Mouse (Mus musculus) kidney, adult 2 months (tissue): Measurements from ENCODE around the gene Cnpy3. TPM values are rescaled to one million over a fixed set of nuclear protein-coding genes. Genes with fewer than 3 reads are reported as not detected.

Source experiments
- DNase-seq: peaks from one replicate; pipeline ENCODE4 v3.0.0; 2021
- H3K27ac ChIP-seq: fragments of 200-500 bp; 2 replicates; pipeline ENCODE4 v1.5.1; 2012; ENCODE audit warnings: low read depth, low read length, control low read depth, inconsistent platforms; ENCODE audit not compliant: insufficient read depth
- H3K27me3 ChIP-seq: fragments of 200-500 bp; replicated peaks from 2 replicates; pipeline ENCODE4 v1.6.1; 2012; ENCODE audit warnings: mild to moderate bottlenecking, moderate library complexity, low read length, inconsistent platforms; ENCODE audit not compliant: control insufficient read depth, insufficient read depth
- H3K36me3 ChIP-seq: fragments of 200-500 bp; 2 replicates; pipeline ENCODE4 v1.6.1; 2012; ENCODE audit warnings: mild to moderate bottlenecking, moderate library complexity, low read length, inconsistent platforms; ENCODE audit not compliant: control insufficient read depth, insufficient read depth
- H3K4me1 ChIP-seq: fragments of 200-500 bp; 2 replicates; pipeline ENCODE4 v1.6.1; 2011; ENCODE audit warnings: low read length; ENCODE audit not compliant: control insufficient read depth, insufficient read depth
- H3K4me3 ChIP-seq: fragments of 200-500 bp; 2 replicates; pipeline ENCODE4 v1.5.1; 2011; ENCODE audit warnings: mild to moderate bottlenecking, low read depth, low read length, control low read depth; ENCODE audit not compliant: insufficient read depth
- CTCF ChIP-seq: fragments of 200-500 bp; conservative IDR thresholded peaks from 2 replicates; pipeline ENCODE4 v1.5.1; 2011; ENCODE audit warnings: low read depth, mild to moderate bottlenecking, control low read depth, low read length, moderate library complexity, mixed read lengths; ENCODE audit not compliant: insufficient read depth, insufficient read length
- POLR2A ChIP-seq: fragments of 200-500 bp; IDR thresholded peaks from one replicate; pipeline ENCODE4 v1.6.1; 2011; ENCODE audit warnings: low read depth, low read length, control low read depth
- WGBS: fragments of 180-500 bp; shearing (Covaris S2); methylation state at CpG from one replicate; pipeline ENCODE4 v1.1.7; 2018; 5-methylcytosine and 5-hydroxymethylcytosine counted together
- polyA plus RNA-seq: library from polyadenylated mRNA; depleted of rRNA; stranded (reverse); fragments of >200 nt; gene quantifications from 2 replicates; pipeline ENCODE4 v1.2.3, GENCODE M21; 2012

The Cnpy3 gene
- polyA plus RNA-seq, 1 experiment, result 48.3 TPM

DNA sequence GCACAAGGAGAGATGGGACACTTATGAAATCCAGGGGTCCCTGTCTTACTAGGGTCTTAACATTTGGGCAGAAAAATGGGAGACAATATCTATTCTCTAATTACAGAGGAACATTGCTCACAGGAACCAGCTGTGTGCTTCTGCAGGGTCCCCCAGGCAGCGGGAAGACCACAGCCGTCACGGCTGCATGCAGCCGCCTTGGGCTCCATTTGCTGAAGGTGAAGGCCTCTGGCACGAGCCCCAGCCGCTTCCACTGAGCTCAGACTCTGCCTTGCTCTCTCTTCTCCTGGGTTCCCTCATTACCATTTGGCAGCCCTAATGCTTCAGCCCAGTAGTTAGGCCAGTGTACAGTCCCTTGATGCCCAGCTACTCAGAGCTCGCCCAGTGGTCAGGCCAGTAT is 30.9 kb downstream of the Cnpy3 start:
- Histone ChIP-seq H3K36me3 (peaks cover 2% of the 10 kb centered on the region; the same call in 1 of the 2 replicates), H3K4me1 (no peaks in the 10 kb centered on the region), H3K4me3 (no peak overlapping the region), H3K27ac (no peak overlapping the region), H3K27me3 (no peaks in the 10 kb centered on the region)
- 90% methylated on average over 7 of the region's 7 CpGs for WGBS
- TF ChIP-seq CTCF (no peak), POLR2A (no peak)
- no peak for DNase-seq

DNA sequence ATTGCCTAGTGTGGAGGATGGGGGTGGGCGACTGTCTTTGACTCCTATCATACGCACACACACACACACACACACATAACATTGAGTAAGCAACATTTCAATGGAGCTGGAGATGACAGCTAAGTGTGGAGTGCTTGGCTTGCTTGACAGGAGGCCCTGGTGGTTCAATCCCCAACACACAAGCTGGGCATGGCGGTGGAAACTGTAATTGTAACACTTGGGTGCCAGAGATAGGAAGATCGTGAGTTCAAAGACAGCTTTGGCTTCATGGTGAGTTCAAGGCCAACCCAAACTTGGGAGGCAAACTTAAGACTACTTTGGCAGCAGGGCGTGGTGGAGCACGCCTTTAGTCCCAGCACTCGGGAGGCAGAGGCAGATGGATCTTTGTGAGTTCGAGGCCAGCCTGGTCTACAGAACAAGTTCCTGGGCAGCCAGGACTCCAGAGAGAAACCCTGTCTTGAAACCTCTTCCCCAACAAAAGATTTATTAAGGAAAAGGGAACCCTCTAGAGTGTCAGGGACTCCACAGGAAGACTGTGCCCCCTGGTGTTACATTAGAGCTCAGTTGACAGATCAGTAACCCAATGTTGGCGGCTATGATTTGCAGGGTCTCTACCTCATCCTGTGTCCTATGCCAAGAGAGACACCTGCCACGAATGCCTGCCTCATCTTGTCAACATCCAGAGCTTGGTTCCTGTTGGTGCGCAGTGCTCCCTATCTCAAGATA is 37.1 kb downstream of the Cnpy3 start:
- no peak overlapping the region for H3K27ac ChIP-seq
- H3K36me3 ChIP-seq, result no peaks in the 10 kb centered on the region
- H3K4me3 ChIP-seq, result no peak overlapping the region
- WGBS, result 90% methylated on average over 11 of the region's 11 CpGs
- H3K27me3 ChIP-seq, result no peaks in the 10 kb centered on the region
- peaks cover 5% of the 10 kb centered on the region; the same call in 1 of the 2 replicates for H3K4me1 ChIP-seq
- peak; percentile 28 for DNase-seq
- TF ChIP-seq POLR2A (no peak), CTCF (no peak)

GRCm38 (mm10) chr17:46713849-46714248 is 38.2 kb downstream of the Cnpy3 start:
- Histone ChIP-seq H3K4me3 (no peak overlapping the region), H3K4me1 (peaks cover 5% of the 10 kb centered on the region; the same call in 1 of the 2 replicates), H3K36me3 (no peaks in the 10 kb centered on the region), H3K27ac (no peak overlapping the region), H3K27me3 (no peaks in the 10 kb centered on the region)
- 80% methylated on average over 9 of the region's 9 CpGs for WGBS
- DNase-seq, result no peak
- TF ChIP-seq CTCF, result no peak
- TF ChIP-seq POLR2A, result no peak

- Histone ChIP-seq H3K4me3 (peak overlapping the region; percentile 82; the same call in 1 of the 2 replicates), H3K27me3 (no peaks in the 10 kb centered on the region), H3K4me1 (peaks cover 5% of the 10 kb centered on the region; the same call in 1 of the 2 replicates), H3K36me3 (no peaks in the 10 kb centered on the region), H3K27ac (no peak overlapping the region)
- TF ChIP-seq POLR2A, result no peak
- no peak for TF ChIP-seq CTCF
- WGBS, result 46% methylated on average over 7 of the region's 7 CpGs
- no peak for DNase-seq
Measured at GRCm38 (mm10) chr17:46712442-46712841, 39.6 kb downstream of the Cnpy3 start.

DNA sequence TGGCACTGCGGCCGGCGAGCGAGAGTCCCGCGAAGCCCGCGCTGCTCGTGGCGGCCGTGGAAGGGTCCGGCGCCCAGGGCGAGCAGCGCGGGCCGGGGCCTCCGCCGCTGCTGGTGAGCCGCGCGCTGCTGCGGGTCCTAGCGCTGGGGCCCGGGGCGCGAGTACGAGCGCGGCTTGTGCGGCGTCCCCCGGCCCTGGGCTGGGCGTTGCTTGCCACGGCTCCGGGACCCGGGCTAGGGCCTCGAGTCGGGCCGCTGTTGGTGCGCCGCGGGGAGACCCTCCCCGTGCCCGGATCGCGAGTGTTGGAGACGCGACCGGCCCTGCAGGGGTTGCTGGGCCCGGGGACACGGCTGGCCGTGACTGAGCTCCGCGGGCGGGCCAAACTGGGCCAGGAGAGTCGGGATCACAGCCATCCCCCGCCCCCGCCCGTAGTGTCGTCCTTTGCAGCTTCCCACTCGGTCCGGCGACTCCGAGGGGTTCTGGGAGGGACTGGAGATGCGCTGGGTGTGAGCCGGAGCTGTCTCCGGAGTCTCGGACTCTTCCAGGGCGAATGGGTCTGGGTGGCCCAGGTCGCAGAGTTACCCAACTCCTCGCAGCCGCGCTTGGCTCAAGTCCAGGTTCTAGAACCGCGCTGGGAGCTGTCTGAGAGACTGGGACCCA is 40.3 kb downstream of the Cnpy3 start:
- Histone ChIP-seq H3K4me3 (peak overlapping the region; percentile 82), H3K27ac (peak overlapping the region; percentile 17; the same call in 1 of the 2 replicates), H3K4me1 (peaks cover 5% of the 10 kb centered on the region; the same call in 1 of the 2 replicates), H3K36me3 (no peaks in the 10 kb centered on the region), H3K27me3 (no peaks in the 10 kb centered on the region)
- under 1% methylated on average over 76 of the region's 76 CpGs for WGBS
- TF ChIP-seq CTCF, result no peak
- no peak for TF ChIP-seq POLR2A
- DNase-seq, result peak; percentile 67

- no peaks in the 10 kb centered on the region for H3K27me3 ChIP-seq
- H3K36me3 ChIP-seq, result no peaks in the 10 kb centered on the region
- TF ChIP-seq POLR2A (peak; percentile 66), CTCF (no peak)
- peak within 1 kb of the TSS; percentile 34 for H3K27ac ChIP-seq
- DNase-seq, result peak; percentile 96
- peaks cover 5% of the 10 kb centered on the region; the same call in 1 of the 2 replicates for H3K4me1 ChIP-seq
- WGBS, result 6% methylated on average over 36 of the region's 36 CpGs
- peak within 1 kb of the TSS; percentile 82 for H3K4me3 ChIP-seq
Measured at GRCm38 (mm10) chr17:46710959-46711597, 40.9 kb downstream of the Cnpy3 start, which contains the start of gene Pex6. Gene Pex6, plus strand, starts transcription at chr17:46711463.

- Histone ChIP-seq H3K4me1 (peaks cover 3% of the 10 kb centered on the region; the same call in 1 of the 2 replicates), H3K27ac (no peak overlapping the region), H3K36me3 (no peaks in the 10 kb centered on the region), H3K4me3 (no peak overlapping the region), H3K27me3 (no peaks in the 10 kb centered on the region)
- TF ChIP-seq POLR2A, result no peak
- no peak for TF ChIP-seq CTCF
- no peak for DNase-seq
- 94% methylated on average over 14 of the region's 14 CpGs for WGBS
Measured at GRCm38 (mm10) chr17:46706375-46707089, 45.5 kb downstream of the Cnpy3 start.
